Mouse (Mus musculus): ENCODE measurements at regions not wholly inside any gene's neighbourhood (a gene's known extent, or its start where the extent isn't known, plus 50 kb on each side); places are given as distances from the start of the nearest gene placed in this dataset.

DNA sequence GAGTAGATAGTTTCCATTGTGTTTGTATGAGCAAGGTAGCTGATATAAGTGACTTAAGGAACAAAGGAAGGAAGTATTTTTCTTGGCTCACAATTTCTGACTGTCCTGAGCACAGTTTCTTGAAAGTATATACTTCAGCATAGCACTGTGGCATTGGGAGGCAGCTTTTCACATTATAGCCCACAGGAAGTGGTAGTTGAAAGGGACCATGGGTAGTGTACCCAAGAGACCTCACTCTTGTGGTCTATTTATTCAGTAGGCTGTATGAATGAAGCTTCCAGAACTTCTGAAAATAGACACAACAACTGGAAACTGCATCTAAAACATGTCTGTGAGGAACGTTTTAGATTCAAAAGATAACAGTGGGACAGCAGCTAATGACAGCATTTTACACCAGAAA, 94.9 kb downstream of the Klf6 start:
- no peak overlapping the region for H3K4me2 ChIP-seq (ENCODE audit: low read depth, low read length)
- DNase-seq (no peak), ATAC-seq (no peak)
- no peak for TF ChIP-seq CTCF (IDR thresholded peaks at IDR 0.05; ENCODE audit: low read depth)
- TF ChIP-seq EP300 (IDR thresholded peaks at IDR 0.05; ENCODE audit: low read depth) = no peak
- H3K36me3 ChIP-seq (replicated peaks; ENCODE audit: insufficient read depth, low read length) = no peaks in the 10 kb centered on the region
- no peak overlapping the region for H3K4me3 ChIP-seq (ENCODE audit: low read depth, low read length)
- no peak overlapping the region for H3K9ac ChIP-seq (replicated peaks)
- H3K27me3 ChIP-seq (ENCODE audit: insufficient read depth, low read length) = no peaks in the 10 kb centered on the region
- no peaks in the 10 kb centered on the region for H3K4me1 ChIP-seq (ENCODE audit: insufficient read depth)
- 24% methylated on average over 1 of the region's 1 CpGs for WGBS (ENCODE audit: insufficient replicate concordance)
- no peak overlapping the region for H3K27ac ChIP-seq (ENCODE audit: low read depth)
- H3K9me3 ChIP-seq (ENCODE audit: low read length) = no peaks in the 10 kb centered on the region

DNA sequence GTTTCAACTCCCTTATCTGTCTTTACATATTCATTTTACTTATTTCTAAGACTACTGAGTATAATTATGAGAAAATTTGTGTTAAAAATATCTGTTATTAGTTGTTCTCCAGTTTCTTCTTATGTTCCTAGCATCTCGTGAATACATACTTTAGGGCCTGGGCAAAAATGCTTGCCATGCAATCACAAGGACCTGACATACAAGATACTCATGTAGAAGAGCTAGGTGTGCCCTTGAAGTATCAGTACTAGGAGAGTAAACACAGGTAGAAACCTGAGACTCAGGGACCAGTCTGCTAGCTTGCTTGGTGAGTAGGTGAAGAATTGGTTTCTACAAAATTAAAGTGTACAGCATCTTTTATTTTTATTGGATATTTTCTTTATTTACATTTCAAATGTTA, 101.7 kb downstream of the Klf6 start:
- 84% methylated on average over 1 of the region's 1 CpGs for WGBS (ENCODE audit: insufficient replicate concordance)
- no peak for DNase-seq

GRCm38 (mm10) chr13:5964626-5965025, 103.3 kb downstream of the Klf6 start:
- TF ChIP-seq CTCF (IDR thresholded peaks at IDR 0.05; ENCODE audit: low read depth) (no peak), EP300 (IDR thresholded peaks at IDR 0.05; ENCODE audit: low read depth) (no peak)

More for the DNA sequence above, 101.7 kb downstream of the Klf6 start:
- Histone ChIP-seq H3K4me1 (ENCODE audit: insufficient read depth) (no peaks in the 10 kb centered on the region), H3K27ac (ENCODE audit: low read depth) (no peak overlapping the region), H3K4me2 (ENCODE audit: low read depth, low read length) (no peak overlapping the region), H3K27me3 (ENCODE audit: insufficient read depth, low read length) (no peaks in the 10 kb centered on the region), H3K9me3 (ENCODE audit: low read length) (no peaks in the 10 kb centered on the region), H3K4me3 (ENCODE audit: low read depth, low read length) (no peak overlapping the region), H3K36me3 (replicated peaks; ENCODE audit: insufficient read depth, low read length) (no peaks in the 10 kb centered on the region), H3K9ac (replicated peaks) (no peak overlapping the region)
- TF ChIP-seq CTCF (IDR thresholded peaks at IDR 0.05; ENCODE audit: low read depth) (no peak), EP300 (IDR thresholded peaks at IDR 0.05; ENCODE audit: low read depth) (no peak)
- no peak for ATAC-seq

DNA sequence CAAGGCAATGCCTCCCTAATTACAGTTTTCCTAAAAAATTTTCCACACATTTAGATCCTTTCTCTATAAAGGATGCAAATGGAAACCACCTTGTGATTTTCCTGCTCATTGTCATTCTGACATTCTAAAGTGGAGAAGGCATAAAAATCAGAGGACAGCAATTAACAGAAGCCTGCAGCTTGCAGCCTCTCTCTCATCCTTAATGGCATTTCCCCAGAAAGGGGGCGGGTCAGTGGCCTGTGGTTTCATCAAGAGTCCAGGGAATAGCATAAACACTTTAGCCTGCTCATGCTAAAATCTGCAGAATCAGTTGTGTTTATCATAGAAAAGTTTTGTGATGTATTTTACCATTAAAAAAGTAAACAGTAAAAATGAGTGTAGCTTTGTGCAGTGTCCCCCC, 117.3 kb downstream of the Klf6 start:
- Histone ChIP-seq H3K4me1 (ENCODE audit: insufficient read depth) (no peaks in the 10 kb centered on the region), H3K36me3 (replicated peaks; ENCODE audit: insufficient read depth, low read length) (no peaks in the 10 kb centered on the region), H3K4me3 (ENCODE audit: low read depth, low read length) (no peak overlapping the region), H3K27ac (ENCODE audit: low read depth) (no peak overlapping the region), H3K27me3 (ENCODE audit: insufficient read depth, low read length) (no peaks in the 10 kb centered on the region), H3K4me2 (ENCODE audit: low read depth, low read length) (no peak overlapping the region), H3K9ac (replicated peaks) (no peak overlapping the region), H3K9me3 (ENCODE audit: low read length) (no peaks in the 10 kb centered on the region)
- WGBS (ENCODE audit: insufficient replicate concordance) = 44% methylated on average over 1 of the region's 1 CpGs
- TF ChIP-seq CTCF (IDR thresholded peaks at IDR 0.05; ENCODE audit: low read depth) (no peak), EP300 (IDR thresholded peaks at IDR 0.05; ENCODE audit: low read depth) (no peak)
- ATAC-seq (no peak), DNase-seq (no peak)

More at GRCm38 (mm10) chr13:5964626-5965025, 103.3 kb downstream of the Klf6 start:
- ATAC-seq (no peak), DNase-seq (no peak)
- no peaks in the 10 kb centered on the region for H3K4me1 ChIP-seq (ENCODE audit: insufficient read depth)
- H3K9ac ChIP-seq (replicated peaks) = no peak overlapping the region
- no peaks in the 10 kb centered on the region for H3K27me3 ChIP-seq (ENCODE audit: insufficient read depth, low read length)
- 83% methylated on average over 1 of the region's 1 CpGs for WGBS (ENCODE audit: insufficient replicate concordance)
- no peaks in the 10 kb centered on the region for H3K9me3 ChIP-seq (ENCODE audit: low read length)
- no peak overlapping the region for H3K4me2 ChIP-seq (ENCODE audit: low read depth, low read length)
- H3K27ac ChIP-seq (ENCODE audit: low read depth) = no peak overlapping the region
- no peaks in the 10 kb centered on the region for H3K36me3 ChIP-seq (replicated peaks; ENCODE audit: insufficient read depth, low read length)
- H3K4me3 ChIP-seq (ENCODE audit: low read depth, low read length) = no peak overlapping the region

DNA sequence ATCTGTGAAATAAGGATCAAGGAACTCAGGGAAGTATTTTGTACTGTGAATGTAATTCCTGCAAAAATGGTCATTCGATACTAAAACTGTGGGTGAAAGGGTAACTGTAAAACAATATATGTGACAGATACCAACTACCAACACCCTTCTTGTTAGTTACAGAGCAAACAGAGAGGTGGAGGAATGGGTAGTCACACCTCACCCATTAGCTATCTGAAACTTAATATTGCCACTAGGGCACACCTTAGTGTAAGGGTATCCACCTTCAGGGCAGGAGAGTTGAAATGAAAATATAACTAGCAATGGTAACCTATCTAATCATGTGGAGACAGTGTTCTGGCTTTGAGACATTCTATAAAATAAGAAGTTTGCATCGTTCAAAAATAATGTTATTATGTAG, 126.2 kb downstream of the Klf6 start:
- TF ChIP-seq CTCF (IDR thresholded peaks at IDR 0.05; ENCODE audit: low read depth) (no peak), EP300 (IDR thresholded peaks at IDR 0.05; ENCODE audit: low read depth) (no peak)
- Histone ChIP-seq H3K4me2 (ENCODE audit: low read depth, low read length) (no peak overlapping the region), H3K36me3 (replicated peaks; ENCODE audit: insufficient read depth, low read length) (no peaks in the 10 kb centered on the region), H3K27me3 (ENCODE audit: insufficient read depth, low read length) (no peaks in the 10 kb centered on the region), H3K4me3 (ENCODE audit: low read depth, low read length) (no peak overlapping the region), H3K27ac (ENCODE audit: low read depth) (no peak overlapping the region), H3K9ac (replicated peaks) (no peak overlapping the region), H3K4me1 (ENCODE audit: insufficient read depth) (no peaks in the 10 kb centered on the region), H3K9me3 (ENCODE audit: low read length) (no peaks in the 10 kb centered on the region)
- no peak for DNase-seq
- 78% methylated on average over 2 of the region's 2 CpGs for WGBS (ENCODE audit: insufficient replicate concordance)
- no peak for ATAC-seq

GRCm38 (mm10) chr13:5988407-5988806, 127.1 kb downstream of the Klf6 start:
- Histone ChIP-seq H3K4me1 (ENCODE audit: insufficient read depth) (no peaks in the 10 kb centered on the region), H3K36me3 (replicated peaks; ENCODE audit: insufficient read depth, low read length) (no peaks in the 10 kb centered on the region), H3K27ac (ENCODE audit: low read depth) (no peak overlapping the region), H3K27me3 (ENCODE audit: insufficient read depth, low read length) (no peaks in the 10 kb centered on the region), H3K9ac (replicated peaks) (no peak overlapping the region), H3K4me2 (ENCODE audit: low read depth, low read length) (no peak overlapping the region), H3K9me3 (ENCODE audit: low read length) (no peaks in the 10 kb centered on the region), H3K4me3 (ENCODE audit: low read depth, low read length) (no peak overlapping the region)
- TF ChIP-seq EP300 (IDR thresholded peaks at IDR 0.05; ENCODE audit: low read depth) = no peak
- no peak for TF ChIP-seq CTCF (IDR thresholded peaks at IDR 0.05; ENCODE audit: low read depth)
- ATAC-seq (no peak), DNase-seq (no peak)
- WGBS (ENCODE audit: insufficient replicate concordance) = 71% methylated on average over 7 of the region's 7 CpGs
